Mouse (Mus musculus): ENCODE results near the gene Banp.

Gene Banp

DNA sequence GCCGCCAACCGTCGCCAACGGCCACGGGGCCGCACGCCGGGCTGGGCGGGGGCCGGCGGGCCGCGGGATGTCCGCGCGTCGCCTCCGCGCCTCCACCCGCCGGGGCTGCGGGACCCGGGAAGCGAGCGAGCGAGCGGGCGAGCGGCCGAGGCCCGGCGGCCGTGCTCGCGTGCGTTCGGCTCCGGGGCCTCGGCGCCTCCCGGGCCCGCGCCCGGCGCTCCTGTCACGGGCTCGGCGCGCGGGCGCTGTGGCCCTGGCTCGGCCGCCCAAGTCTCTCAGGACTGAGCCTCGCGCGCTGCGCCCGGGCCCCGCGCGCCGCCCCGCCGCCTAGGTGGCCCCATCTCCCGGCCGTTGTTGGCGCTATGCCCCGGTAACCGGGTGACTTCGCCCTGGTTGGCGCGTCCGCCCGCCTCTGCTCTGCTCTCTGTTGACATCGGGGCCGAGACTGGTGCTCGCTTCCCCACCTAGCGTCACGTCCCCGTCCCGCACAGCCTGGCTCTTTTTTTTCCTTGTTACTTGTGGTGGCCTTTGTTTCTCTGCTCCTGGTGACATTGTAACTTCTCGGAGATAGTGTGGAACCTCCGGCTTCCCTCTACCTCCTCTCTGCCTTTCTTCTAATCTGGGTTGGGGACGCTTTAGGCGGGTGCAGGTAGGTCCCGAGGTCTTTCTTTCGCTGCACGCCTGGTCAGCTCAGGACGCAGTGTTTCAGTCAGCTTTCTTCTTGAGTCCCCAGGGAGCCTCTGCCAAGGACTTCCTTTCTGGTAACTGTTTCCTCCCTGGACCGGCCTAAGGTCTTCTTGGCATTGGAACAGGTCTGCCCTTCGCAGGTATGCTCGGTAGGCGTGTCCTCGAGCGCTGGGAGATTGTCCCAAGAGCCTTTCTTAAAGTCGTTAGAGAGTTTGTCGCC is 1.5 kb downstream of the Banp start:
- peak; percentile 62 for DNase-seq (ENCODE audit: low spot score)

DNA sequence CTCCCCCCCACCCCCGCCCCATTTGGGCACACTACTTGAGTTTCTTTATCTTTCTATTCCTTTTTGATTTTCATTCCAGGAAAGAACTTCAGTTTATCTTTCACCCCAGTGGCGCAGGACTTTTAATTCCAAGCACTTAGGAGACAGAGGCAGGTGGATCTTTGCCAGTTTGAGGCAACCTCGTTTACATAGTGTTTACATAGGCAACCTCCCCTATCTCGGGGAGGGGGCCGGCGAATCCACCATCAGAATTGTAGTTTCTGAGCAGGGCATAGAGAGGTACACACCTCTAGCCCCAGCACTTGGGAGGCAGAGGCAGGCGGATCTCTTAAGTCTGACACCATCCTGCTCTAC is 2.1 kb downstream of the Banp start:
- DNase-seq (ENCODE audit: low spot score): no peak

DNA sequence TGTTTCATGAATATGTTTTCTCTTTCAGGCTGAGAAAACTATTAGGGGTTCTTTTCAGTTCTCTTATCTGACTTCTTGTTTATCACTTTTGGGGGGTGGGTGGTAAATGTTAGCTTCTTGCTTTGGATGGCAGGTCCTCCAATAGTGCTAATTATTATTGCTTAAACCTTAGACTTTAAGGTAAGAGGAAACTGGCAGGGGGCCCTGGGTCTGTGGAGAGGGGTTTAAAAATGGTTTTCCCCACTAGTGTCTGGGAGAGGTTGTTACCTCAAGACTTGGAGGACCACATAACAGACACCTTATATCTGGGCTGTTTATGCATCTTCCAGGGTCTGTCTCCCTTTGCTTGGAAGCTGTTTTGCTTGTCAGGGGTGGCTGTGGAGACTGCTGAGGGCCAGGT is 2.6 kb downstream of the Banp start:
- no peak for DNase-seq (ENCODE audit: low spot score)

DNA sequence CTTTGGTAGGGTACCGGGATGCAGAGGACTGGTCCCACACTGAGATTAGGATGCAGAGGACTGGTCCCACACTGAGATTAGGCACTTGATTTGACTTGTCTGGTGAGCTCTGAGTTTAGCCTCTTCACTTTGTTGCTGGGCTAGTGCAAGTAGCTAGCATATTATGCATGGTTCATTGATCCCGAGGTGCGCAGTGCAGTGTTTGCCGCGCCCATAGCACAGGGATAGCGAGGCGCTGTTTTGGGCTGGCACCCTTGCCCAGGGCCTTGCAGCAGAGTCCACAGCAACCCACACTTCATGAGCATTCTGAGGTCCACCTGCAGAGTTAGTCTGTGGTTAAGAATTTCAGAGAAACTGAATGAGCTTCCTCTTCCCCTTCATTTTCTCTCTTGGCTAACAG is 3.2 kb downstream of the Banp start:
- no peak for DNase-seq (ENCODE audit: low spot score)

DNA sequence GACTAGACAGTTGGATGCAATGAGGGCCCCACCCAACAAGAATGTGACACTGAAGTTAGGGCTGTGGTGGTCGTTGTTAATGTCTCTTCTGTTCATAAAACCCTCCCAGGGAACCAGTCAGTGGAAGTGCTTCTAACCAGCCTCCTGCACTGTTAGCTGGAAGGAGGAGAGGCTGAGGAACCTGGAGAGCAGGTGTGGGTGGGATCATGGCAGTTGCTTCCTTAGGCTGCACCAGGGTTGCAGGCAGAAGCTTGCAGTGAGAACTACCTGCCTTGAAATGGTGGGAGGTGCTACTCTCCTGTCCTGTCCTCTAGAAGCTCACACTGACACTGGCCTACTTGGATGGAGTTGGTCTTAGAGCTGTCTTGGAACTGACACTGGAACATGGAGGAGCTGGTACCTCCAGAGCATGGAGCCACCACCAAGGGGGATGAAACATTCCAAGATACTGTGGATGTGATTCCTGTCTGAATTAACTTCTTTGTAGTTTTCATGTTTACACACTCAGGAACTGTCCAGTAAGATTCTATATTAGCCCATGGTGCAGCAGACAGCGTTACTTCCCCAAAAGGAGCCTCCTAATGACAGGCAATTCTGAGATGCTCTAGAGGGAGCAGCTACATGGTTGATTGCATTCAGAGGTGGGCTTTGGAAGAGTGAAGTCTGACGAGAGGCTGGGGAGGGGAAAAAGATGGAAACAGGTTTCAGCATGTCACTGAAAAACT is 4.4 kb downstream of the Banp start:
- no peak for DNase-seq (ENCODE audit: low spot score)

DNA sequence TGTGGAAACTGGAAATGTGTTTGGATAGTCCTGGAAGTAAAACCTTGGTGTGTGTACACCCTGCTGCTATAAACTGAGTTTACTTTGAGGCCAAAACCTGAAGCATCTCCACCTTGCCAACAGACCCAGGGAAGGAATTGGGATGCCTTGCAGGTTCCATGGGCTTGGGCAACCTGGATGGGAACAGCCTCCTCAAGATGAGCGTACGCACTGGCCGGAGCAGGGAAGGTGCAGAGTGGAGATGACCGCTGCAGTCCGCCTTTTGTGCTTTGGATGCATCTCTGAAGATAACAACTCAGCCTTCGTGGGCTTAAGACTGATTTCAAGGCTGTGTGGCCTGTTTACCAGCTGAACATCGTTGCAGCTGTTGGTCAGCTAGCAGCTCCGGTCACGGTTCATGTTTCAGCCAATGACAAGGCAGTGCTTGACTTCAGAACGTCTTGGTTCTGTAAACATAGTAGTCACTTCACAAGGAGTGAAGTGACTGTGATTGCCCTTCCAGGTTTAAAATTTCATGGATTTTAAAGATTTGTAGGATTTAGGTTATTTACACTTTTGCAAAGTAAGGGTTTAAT is 5.5 kb downstream of the Banp start:
- no peak for DNase-seq (ENCODE audit: low spot score)

DNA sequence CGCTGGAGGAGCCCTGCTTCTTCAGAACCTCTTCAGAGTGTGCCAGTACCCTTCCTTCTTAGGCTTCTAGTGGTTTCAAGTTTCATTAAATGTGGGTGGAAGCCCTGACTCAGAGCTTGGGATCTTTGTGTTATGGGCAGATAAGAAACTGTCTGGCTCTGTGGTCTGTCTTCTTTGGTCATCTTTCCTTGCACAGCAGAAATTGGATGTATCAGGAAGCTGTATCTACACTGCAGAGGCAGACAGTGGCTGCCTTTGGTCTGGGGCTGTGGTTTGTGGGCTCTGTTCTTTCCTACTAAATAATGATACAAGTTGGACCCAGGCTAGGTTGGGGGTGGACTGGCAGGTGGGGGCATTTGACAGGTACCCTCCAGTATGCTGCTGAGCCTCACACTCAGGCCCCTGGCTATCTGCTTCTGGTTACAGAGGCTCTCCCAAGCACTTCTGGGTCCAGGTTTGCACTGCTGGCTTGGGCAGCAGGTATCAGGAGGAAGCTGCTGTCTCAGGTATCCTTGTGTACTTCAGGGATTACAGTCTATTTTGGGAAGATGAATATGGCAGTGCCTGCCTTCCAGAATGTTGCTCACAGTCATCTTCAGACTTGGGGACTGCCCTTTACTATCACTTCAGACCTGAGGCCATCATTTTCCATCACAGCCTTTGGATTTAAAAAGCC is 6.4 kb downstream of the Banp start:
- DNase-seq (ENCODE audit: low spot score): no peak

DNA sequence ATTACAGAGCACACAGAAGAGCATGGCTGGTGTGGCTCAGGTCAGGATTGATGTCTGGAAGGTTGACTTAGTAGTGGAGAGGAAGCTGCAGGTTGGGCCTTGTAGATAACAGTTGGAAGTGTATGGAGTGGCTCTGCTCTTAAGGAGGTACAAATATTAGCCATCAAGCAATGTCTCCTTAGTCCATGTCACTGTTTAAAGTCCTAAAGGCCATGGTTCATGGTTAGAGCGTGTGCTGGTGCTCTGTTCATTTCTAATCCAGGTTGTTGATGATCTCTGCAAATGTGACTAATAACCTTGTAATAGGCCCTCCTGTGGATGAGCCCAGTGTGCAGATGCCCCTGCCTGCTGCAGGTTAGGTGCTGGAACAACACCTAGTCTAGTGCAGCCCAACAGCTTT is 8.8 kb downstream of the Banp start:
- DNase-seq (ENCODE audit: low spot score): no peak

DNA sequence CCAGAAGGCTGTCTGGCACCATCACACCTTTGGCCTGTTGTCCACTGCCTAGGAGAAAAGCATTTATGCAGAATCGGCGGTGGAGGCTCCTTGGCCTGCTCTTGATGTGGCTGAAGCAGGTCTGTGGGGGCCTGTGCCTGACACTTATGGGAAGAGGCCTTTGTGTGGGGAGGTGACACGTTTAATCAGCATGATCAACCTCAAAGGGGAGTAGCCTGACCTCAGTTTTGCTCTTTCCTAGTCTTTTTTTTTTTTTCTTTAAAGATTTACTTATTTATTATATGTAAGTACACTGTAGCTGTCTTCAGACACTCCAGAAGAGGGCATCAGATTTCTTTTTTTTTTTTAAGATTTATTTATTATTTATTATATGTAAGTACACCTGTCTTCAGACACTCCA is 13.3 kb downstream of the Banp start:
- no peak for DNase-seq (ENCODE audit: low spot score)

DNA sequence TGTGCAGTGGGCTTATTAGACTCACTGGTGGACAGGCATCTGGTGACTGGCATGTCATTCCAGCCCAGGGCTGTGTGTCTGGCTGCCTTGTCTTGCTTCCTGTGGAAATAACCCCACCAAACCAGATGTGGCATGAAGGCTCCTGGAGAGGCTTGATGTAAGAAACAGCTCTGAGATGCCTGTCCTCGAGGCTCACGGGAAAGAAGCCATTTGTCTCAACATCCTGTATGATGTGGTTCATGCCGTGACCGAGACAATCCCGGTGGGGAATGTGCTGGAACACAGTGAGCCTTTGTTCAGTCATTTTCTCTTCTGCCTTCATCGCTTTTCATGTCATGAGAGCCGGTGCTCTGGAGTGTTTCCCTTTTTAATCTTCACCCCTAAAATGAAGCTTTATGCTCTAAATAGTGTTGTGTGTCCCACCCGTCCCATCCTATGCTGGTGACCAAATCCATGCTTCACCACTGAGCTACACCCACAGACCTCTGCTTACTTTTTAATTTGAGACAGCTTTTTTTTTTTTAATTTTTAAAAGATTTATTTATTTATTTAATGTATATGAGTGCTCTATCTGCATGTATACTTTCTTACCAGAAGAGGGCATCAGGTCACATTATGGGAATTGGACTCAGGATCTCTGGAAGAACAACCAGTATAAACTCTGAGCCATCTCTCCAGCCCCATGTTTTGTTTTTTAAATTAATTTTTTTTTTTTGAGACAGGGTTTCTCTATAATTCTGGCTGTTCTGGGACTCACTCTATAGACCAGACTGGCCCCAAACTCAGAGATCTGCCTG is 15.4 kb downstream of the Banp start:
- DNase-seq (ENCODE audit: low spot score): peak; percentile 25

DNA sequence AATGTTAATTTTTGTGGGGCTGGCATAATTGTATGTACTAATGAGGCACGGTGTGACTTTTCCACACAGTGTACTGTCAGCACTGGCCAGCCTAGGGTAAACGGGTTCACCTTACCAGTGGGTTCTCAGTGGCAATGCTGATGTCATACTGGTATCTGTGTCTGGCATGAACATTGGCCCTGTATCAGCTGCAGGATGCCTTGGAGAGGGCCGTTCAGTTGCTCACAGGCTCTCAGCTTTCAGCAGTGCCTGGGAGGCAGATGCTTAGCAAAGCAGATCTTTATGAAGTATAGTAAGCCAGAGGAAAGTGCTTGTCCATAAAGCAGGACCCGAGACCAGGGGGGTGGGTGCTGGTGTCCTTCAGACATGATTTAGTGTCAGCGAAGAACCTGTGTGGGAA is 16.6 kb downstream of the Banp start:
- no peak for DNase-seq (ENCODE audit: low spot score)

DNA sequence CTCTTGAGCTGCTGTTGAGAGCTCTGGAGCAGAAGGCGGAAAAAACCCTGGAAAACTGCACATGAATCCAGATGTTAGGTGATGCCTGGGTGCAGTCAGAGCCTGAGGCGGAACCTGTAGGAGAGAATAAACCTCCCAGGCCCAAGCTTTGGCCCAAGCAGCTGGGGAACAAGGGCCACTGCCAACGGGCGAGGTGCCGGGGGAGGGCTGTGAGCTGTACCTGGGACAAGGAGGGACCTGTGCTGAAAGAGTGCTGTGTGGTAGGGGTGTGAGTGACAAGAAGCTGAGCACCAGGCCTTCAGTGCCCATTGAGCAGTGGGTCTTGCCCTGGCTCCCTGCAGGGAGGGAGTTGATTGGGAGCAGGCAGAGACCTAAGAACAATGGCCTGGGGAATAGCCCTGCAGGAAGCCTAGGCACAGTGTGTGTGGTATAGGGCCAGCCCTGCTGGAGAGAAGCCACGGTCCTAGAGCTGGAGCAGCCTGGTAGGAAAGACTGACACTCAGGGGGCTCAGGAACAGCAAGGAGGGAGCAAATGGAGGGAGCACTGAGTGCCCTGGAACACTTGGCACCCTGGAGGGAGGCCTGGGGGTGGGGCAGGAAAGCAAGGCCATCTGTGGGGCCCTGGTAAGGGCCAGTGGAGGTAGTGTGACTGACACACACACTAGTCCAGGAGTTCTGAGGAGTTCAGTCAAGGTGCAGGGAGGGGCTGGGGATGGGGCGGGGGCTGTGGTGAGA is 17.3 kb downstream of the Banp start:
- DNase-seq (ENCODE audit: low spot score): no peak

DNA sequence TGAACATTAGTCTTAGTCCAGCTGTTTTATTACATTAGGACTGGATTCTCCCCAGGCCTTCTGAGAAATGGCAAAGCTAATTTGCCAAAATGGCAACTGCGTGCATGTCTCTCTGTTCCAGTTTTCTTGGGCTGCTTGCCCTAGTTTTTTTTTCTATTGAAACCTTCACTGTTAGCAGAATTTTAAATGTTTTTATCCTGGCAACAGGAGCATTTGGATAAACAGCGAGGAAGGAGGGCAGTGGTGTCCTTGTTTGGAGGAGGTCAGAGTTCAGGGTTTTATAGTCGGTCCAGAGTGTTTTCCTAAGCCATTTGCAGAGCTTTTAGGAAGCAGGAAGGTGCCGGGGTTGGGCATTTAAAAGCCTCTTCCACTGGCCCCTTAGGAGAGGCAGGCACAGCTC is 18.4 kb downstream of the Banp start:
- DNase-seq (ENCODE audit: low spot score): no peak

DNA sequence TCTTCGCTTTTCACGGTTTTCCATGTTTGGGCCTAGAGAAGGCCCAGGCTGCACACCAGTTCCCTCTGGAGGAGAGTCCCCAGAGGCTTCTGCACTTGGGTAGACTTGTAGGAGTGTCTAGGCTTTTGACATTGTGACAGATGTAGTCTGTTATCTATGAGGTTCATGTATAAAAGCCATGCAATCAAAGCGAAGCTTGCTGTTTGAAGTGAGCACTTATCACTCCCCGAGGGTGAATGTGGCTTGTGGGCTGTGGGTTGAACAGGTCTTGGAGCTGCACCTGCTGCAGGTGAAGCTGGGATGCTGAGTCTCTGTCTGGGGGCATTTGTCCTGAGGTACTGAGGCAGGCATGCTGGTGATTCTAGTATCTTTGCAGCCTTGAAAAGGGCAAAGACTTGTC is 19.0 kb downstream of the Banp start:
- DNase-seq (ENCODE audit: low spot score): no peak

DNA sequence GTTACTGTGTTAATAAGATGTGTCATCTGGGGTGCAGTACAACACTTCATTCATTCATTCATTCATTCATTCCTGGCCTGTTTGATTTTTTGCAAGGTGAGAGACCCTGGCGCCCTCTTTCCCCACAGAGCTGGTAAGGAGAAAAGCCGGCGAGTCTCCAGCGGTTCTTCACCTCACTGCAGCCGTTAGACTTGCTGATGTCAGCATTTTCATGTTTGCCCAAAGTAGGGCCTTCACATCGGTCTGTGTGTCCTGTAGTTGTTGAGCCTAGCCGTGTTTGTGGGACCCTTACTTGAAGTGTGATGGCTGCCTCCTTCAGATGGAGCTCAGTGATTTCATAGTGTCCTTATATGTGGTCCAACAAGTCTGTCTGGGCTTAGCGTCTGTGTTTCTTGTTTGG is 20.7 kb downstream of the Banp start:
- DNase-seq (ENCODE audit: low spot score): no peak

DNA sequence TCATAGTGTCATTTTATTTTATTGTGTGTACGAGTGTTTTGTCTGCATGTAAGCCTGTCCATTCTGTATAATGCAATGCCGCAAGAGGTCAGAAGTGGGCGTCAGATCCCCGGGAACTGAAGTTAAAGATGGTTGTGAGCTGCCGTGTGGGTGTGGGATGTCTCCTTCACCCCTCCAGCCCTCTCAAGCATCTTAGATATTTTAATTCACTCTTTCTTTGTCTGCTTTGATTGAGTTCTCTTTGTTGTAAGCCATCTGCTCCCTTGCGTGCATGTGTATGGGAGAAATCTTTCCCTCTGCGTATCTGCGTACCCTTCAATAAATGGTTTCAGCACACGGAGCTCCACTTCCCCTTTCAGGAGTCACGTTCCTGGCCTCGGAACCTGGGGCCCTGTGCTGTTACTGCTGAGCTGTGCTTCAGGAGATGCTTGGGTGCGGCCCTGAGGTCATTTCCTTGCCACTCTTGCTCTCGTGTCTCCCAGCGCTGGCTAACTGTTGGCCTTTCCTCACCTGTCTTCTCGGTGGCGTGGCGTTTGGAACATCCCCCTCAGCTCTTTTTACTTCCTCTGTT is 22.0 kb downstream of the Banp start:
- DNase-seq (ENCODE audit: low spot score): no peak

DNA sequence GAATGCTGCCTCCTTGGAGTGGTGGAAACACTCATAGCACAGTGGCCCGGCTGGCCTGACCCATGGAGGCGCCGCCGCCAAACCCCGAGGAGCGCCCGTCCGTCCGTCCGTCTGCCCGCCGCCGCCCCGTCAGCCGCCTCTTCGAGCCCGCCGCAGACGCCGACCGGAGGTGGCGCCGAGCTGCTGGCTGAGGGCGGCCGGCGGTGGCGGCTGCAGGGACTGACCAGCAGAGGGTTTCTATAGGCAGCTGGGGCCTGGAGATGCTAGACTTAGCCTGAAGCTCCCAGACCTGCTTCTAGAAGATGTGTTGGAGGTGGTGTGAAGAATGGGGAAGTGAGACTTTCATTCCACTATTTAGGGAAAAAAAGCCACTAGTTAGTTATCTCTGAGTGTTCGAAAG is 24.4 kb downstream of the Banp start:
- no peak for DNase-seq (ENCODE audit: low spot score)

DNA sequence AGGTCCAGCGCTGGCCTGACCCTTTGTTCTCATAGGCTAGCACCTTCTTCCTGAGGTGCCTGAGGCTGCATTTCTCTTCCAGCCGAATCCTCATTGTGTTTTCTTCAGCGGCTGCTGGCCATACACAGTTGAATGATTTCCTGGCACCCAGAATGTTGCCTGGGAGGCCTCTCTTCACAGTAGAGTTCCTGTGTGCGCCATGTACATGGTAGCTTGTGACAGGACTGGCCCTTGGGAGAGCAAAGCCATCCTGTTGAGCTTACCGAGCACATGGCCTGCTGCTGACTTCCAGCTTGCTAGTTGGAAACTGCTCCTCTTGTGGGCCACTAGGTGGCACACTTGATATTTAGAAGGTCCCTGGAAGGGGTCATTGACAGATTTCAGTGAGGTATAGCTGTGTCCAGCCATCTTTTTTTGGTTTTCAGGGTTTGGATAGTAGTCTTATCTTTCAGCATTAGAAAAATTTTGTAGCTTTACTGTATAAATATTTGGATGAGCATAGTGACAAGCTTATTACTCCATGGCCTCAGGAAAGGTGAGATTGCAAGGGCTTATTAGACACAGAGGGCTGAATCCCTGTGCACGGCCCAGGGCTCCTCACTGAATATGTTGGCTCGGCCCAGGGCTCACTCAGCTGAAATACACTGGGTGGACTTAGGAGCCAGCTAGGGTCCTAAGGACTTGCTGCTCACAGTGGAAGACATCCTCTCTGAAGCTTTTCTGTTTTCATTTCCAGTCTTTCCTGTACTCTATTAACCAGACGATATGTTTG is 28.5 kb downstream of the Banp start:
- DNase-seq (ENCODE audit: low spot score): no peak

DNA sequence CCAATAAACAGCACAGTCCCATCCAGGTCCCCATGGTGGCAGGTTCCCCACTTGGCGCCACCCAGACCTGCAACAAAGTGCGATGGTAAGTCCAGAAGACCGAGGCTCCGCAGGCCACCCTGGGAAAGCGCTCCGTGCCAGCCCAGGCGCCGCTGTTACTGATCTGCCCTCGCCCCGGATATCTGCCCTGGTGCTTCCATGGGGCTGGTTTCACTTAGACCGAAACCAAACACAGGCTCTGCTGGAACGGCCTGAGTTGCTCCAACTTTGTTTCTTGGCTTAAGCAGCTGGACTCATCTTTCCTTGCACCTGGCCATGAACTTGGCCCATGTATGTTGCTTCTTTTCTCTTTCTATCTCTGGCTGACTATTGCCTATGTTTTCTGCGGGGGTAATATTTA is 29.1 kb downstream of the Banp start:
- no peak for DNase-seq (ENCODE audit: low spot score)
